Mouse (Mus musculus) kidney, postnatal 10 days (tissue): ENCODE measurements around the gene Snrpf.
A peak's percentile ranks its signal among the peaks of the same experiment; 100 is the strongest.

Source experiments
- DNase-seq: peaks from one replicate; pipeline ENCODE4 v3.0.0; 2021; ENCODE audit warnings: mixed read lengths

Gene Snrpf

GRCm38 (mm10) chr10:93589281-93589848 is at the start of gene Snrpf:
Gene Snrpf (minus strand): TSS chr10:93589706.
- DNase-seq: peak; percentile 93

GRCm38 (mm10) chr10:93635941-93636340 is 46.4 kb upstream of the Snrpf start:
- no peak for DNase-seq

DNA sequence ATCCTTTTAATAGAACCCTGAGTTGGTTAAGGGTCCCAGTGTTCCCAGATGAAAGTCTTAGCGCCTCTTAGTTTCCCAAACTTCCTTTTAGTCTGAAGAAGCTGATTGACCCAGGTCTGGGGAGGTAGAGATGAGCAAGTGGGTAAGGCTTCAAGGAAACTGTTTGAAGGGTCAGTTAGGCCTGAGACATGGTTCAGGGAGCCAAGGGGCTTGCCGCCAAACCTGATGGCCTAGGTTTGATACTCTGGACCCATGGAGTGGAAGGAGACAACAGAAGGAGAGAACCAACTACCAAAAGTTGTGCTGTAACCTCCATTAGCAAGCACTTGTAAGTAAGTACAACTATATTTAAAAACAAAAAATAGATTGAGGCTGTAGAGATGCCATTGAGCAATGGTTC is 44.5 kb upstream of the Snrpf start:
- DNase-seq: no peak

DNA sequence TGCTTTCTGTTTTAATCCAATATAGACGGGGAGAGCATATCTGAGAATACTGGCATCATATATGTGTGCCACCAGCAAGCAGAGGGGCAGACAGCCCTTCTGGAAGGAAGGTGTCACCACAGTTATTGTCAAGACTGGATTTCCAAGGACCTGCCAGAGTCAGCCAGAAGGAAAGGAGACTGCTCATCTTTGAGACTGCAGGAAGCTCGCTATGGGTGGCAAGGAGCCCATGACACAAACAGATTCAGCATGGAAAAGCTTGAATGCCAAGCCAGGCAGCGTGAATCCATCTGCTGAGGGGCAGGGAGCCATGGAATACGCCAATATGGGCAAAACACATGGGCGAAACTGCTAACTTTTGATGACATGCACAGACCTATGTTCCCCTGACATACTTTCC is 44.1 kb upstream of the Snrpf start:
- DNase-seq: no peak

DNA sequence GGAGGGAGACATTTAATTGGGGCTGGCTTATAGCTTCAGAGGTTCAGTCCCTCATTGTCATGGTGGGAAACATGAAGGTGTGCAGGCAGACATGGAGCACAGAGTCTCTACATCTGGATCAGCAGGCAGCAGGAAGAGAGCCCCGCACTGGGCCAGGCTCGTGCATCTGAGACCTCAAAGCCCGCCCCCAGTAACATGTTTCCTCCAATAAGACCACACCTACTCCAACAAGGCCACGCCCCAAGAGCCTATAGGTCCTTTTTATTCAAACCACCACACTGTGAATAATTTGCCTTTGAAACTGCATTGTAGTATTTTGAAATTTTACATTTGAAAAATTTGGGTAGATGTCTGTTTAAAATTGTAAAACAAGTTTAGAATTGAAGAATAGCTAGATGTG is 42.6 kb upstream of the Snrpf start:
- no peak for DNase-seq

DNA sequence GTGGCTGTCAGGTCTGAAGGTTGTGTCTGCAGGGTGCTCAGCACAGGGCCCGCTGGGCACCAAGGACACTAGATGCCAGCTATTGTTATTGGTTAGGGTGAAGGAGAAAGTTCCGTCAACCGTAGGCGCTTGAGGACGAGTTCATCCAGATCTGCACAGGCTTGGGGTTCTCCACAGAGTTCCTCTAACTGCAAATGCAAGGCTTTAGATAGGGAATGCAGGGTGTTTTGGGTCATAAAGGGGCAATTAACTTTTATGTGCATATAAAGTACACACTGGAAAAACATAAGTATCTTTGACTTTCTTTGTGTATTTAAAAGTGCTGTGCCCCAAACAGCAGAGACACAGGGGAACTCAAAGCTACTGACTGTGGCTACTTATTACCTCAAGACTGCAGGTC is 40.8 kb upstream of the Snrpf start:
- no peak for DNase-seq

DNA sequence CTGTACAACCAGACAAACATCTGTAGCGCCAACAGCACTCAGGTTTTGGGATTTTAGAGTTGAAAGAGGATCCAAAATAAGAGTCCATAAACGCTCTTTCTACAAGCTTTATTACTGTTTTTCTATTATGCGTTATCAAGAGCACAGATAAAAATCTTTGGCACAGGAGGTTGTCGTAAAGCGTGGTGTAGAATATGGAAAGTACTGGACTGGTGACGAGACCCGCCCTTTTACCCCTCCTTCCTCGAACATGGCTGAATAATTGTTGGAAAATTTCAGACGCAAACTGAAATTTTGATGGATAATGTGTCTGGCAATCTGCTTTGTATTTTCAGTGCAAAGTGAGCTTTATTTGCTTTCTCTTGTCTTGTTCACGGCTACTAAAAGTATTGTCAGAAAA is 34.6 kb upstream of the Snrpf start:
- DNase-seq: no peak

DNA sequence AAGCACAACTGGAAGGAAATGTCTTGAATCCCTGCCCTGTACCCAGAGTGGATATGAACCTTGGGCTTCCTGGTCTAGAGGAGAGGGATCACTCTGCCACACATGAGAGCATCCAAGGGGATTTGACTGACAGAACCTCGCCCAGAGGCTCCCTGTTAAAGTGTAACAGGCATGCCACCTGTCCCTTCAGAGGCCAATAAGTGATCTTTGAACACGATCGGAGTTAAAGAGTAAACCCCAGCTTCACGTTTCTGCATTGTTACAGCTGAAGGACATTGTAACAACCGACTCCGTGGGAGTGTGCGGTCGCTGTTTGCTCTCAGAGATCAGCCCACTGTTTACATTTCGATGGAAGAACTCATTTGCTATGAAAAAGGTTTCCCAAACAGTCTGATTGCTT is 34.2 kb upstream of the Snrpf start:
- DNase-seq: peak; percentile 49

GRCm38 (mm10) chr10:93620438-93621179 is 31.1 kb upstream of the Snrpf start:
- DNase-seq: no peak

DNA sequence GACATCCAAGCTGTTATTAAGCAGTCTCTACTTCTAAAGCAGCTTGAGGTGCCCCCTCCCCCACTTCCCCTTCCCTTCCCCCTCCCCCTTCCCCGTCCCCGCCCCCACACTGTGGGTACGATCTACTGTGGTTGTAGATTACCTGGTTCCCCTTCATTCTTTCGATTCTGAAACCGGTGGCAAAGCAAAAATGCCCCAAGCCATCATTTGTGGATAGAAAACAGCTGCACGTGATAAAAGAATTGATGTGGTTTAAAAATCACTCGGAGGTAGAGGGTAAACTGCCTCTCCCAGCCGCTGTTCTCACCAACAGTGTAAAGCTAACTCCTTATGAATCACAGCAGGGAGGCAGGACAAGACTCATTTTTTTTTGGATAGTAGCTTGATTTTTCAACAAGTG is 25.3 kb upstream of the Snrpf start:
- DNase-seq: no peak

- DNase-seq: peak; percentile 46
Measured at GRCm38 (mm10) chr10:93611419-93612007, 22.0 kb upstream of the Snrpf start.

DNA sequence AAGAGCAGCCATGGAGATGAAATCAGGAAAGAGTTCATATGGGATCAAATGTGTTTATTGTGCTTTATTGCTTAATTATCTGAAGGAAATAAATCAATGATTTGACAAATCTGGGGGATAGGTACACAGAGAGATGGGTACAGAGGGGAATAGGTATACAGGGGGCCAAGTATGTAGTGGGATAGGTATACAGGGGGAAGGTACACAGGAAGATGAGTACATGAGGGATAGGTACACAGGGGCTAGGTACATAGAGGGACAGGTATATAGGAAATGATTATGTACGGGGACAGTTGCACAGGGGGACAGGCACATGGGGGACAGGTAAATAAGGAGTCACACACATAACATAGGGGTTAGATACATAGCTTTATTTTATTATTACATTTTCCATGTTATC is 21.4 kb upstream of the Snrpf start:
- DNase-seq: no peak

DNA sequence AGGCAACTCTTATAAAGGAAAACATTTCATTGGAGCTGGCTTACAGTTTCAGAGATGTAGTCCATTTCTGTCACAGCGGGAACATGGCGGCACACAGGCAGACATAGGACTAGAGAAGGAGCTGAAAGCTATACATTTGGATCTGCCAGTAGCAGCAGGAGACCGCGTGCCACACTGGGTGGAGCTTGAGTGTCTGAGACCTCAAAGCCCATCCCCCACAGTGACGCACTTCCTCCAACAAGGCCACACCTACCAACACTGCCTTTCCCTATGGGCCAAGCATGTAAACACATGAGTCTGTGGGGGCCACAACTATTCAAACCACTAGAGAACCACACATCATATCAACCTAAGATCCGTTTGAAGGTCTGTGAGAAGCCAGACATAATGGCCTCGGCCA is 19.7 kb upstream of the Snrpf start:
- no peak for DNase-seq

DNA sequence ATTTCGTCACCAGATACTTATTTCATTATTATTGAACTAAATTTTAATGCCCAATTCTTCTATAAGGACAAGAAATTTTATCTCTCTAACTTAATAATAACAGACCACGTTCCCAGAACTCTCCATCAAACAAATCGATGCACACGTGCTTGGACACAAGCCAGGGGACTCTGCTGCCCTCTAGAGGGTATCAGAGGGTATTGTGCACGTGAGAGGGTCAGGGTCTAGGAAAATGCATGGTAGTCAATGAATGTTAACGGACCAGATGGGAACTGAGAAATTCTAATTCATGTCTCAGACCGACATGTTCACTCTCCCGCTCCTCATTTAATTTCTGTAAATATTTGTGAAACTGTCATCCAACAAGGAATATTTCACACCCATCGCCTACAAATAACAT is 18.5 kb upstream of the Snrpf start:
- DNase-seq: no peak

- no peak for DNase-seq
Measured at GRCm38 (mm10) chr10:93606326-93606725, 16.8 kb upstream of the Snrpf start.

GRCm38 (mm10) chr10:93603256-93603655 is 13.8 kb upstream of the Snrpf start:
- no peak for DNase-seq

GRCm38 (mm10) chr10:93602309-93602708 is 12.8 kb upstream of the Snrpf start:
- no peak for DNase-seq

DNA sequence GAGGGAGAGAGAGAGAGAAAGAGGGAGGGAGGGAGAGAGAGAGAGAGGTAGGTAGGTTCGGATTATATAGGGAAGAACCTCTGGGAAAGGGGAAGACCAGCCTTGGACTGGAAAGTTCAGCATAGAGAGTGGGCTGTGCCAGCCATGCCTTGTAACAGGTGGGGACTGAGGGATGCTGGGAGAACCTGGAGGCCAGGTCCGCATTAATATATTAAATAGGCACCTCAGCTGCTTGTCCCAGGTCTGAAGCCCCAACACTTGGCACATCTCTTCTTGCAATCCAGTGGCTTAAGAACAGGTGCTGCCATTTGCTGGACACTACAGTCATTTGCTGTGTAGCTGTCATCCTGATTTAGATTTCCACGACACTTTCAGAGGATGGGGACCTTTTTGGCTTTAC is 7.1 kb upstream of the Snrpf start:
- DNase-seq: no peak

GRCm38 (mm10) chr10:93595831-93596230 is 6.3 kb upstream of the Snrpf start:
- DNase-seq: no peak

DNA sequence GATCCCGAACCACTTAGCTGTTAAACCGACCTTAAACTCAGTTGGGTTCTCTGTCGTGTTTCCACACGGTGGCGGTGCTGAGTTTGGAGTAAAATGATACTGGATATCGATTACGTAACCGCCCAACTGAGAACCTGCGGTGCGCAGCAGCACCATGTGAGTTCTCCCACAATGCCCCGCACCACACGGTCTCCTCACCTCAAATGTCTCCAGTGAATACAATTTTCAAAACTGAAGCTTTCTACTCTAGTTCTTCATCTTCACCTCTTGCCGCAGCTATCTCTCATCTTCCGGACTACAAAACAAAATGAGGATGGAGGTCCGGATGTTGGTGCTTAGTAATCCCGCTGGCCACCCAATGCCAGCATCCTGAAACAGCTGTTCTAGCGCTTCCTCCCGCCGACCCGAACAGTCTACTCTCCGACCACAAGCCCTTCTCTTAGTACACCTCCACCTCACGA is 4.5 kb upstream of the Snrpf start:
- DNase-seq: peak; percentile 90

DNA sequence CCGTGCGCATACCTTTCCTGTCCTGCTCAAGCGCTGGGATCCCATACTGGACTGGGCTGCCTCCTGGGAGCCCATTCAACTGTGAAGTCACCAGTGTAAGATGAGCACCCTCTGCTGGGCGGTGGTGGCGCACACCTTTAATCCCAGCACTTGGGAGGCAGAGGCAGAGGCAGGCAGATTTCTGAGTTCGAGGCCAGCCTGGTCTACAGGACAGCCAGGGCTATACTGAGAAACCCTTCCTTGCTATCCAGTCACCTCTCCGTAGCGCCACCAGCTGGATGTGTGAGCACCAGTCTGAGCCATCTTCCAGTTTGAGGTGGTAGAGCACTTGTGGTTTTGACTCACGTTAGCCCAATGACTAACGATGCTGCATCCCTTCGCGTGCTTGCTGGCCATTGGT is 3.0 kb upstream of the Snrpf start:
- peak; percentile 40 for DNase-seq

- no peak for DNase-seq
Measured at GRCm38 (mm10) chr10:93588796-93589195, 710 bp downstream of the Snrpf start.

DNA sequence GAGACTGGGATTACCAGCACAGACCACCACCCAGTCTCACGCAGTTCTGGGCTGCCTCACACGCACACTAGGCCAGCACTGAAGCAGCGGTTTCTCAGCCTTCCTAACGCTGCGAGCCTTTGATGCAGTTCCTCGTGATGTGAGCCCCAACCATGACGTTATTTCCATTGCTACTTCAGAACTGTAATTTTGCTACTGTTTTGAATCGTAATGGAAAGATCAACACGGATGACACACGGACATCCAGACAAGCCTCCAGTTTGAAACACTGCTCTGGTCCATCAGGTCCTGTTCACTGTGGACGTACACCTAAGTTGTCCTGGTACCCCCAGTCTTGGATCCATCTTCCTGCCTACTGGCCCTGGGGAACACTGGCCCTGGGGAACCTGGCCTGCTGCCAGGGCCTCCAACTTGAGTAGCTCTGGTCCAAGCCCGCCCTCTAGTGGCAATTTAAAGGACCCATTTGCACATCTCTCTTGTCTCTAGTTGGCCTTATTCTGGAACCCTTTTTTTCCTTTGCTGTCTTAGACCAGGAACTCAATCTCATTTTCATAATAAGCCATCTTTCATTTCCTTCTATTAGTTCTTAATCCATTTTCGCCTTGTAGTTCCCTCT is 12.1 kb downstream of the Snrpf start:
- peak; percentile 89 for DNase-seq

DNA sequence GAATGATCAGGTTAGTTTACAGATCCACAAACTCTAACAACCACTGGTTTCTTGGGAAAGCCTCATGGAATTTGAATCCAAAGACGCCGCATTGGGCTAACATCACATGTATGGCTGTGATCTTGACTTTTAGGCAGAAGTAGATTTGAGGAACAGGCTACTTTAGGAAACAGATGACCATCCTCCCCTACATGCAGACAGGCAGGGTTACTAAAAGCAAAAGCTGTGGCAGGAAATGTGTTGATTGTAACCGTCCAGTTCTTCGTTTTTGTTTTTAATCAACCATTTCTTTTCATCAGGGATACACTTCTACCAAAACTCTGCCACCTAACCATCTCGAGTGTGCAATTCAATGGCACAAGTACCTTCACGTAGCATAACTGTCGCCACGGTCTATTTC is 13.5 kb downstream of the Snrpf start:
- DNase-seq: no peak
